Mouse (Mus musculus): ENCODE data around the gene Vwa1. TPM values are rescaled to one million over a fixed set of nuclear protein-coding genes. Genes with fewer than 3 reads are reported as not detected.
A peak's percentile ranks its signal among the peaks of the same experiment; 100 is the strongest.

Gene Vwa1
- 12.2 and 12.9 TPM in 2 replicates for polyA plus RNA-seq (2016; fragmentation: Nextera tagmentation; extraction: Ambion mirVana)

- WGBS: 3% methylated on average over 35 of the region's 35 CpGs
- peak; percentile 60 for ATAC-seq (ENCODE audit: low FRiP score)
- Histone ChIP-seq H3K9ac (peak within 1 kb of the TSS; percentile 41), H3K27me3 (peaks cover 54% of the 10 kb centered on the region), H3K4me3 (peak within 1 kb of the TSS; percentile 35), H3K4me2 (replicated peaks) (peak within 1 kb of the TSS; percentile 64), H3K4me1 (peaks cover 35% of the 10 kb centered on the region), H3K9me3 (replicated peaks) (no peaks in the 10 kb centered on the region), H3K27ac (no peak within 1 kb of the TSS), H3K36me3 (no peaks in the 10 kb centered on the region)
Observed at GRCm38 (mm10) chr4:155774280-155774754, at the start of gene Vwa1. Vwa1 (minus strand) TSS chr4:155774698.

- H3K9ac ChIP-seq: no peak overlapping the region
- H3K4me3 ChIP-seq: no peak overlapping the region
- no peaks in the 10 kb centered on the region for H3K4me1 ChIP-seq
- H3K9me3 ChIP-seq (replicated peaks): no peaks in the 10 kb centered on the region
- no peaks in the 10 kb centered on the region for H3K27me3 ChIP-seq
- no peak overlapping the region for H3K4me2 ChIP-seq (replicated peaks)
- 96% methylated on average over 16 of the region's 16 CpGs for WGBS
- H3K27ac ChIP-seq: no peak overlapping the region
- H3K36me3 ChIP-seq: peaks cover 79% of the 10 kb centered on the region
- no peak for ATAC-seq (ENCODE audit: low FRiP score)
Observed at GRCm38 (mm10) chr4:155823443-155823842, 48.9 kb upstream of the Vwa1 start.

GRCm38 (mm10) chr4:155821025-155821424 lies 46.5 kb upstream of the Vwa1 start:
- peaks cover 87% of the 10 kb centered on the region for H3K36me3 ChIP-seq
- WGBS: 80% methylated on average over 7 of the region's 7 CpGs

GRCm38 (mm10) chr4:155817533-155817932 lies 43.0 kb upstream of the Vwa1 start:
- WGBS: 85% methylated on average over 4 of the region's 4 CpGs
- H3K36me3 ChIP-seq: peaks cover 83% of the 10 kb centered on the region
- no peaks in the 10 kb centered on the region for H3K9me3 ChIP-seq (replicated peaks)

More at GRCm38 (mm10) chr4:155821025-155821424, 46.5 kb upstream of the Vwa1 start:
- Histone ChIP-seq H3K4me1 (no peaks in the 10 kb centered on the region), H3K9ac (no peak overlapping the region), H3K9me3 (replicated peaks) (no peaks in the 10 kb centered on the region), H3K27me3 (no peaks in the 10 kb centered on the region), H3K4me3 (no peak overlapping the region), H3K27ac (no peak overlapping the region), H3K4me2 (replicated peaks) (no peak overlapping the region)
- ATAC-seq (ENCODE audit: low FRiP score): no peak

GRCm38 (mm10) chr4:155812665-155813181 lies 38.2 kb upstream of the Vwa1 start:
- ATAC-seq (ENCODE audit: low FRiP score): peak; percentile 53
- Histone ChIP-seq H3K4me3 (peak overlapping the region; percentile 92), H3K4me1 (peaks cover 25% of the 10 kb centered on the region), H3K9ac (peak overlapping the region; percentile 98), H3K36me3 (peaks cover 72% of the 10 kb centered on the region), H3K9me3 (replicated peaks) (no peaks in the 10 kb centered on the region), H3K4me2 (replicated peaks) (peak overlapping the region; percentile 82), H3K27ac (peak overlapping the region; percentile 85), H3K27me3 (no peaks in the 10 kb centered on the region)
- 0% methylated on average over 49 of the region's 49 CpGs for WGBS

More at GRCm38 (mm10) chr4:155817533-155817932, 43.0 kb upstream of the Vwa1 start:
- no peak for ATAC-seq (ENCODE audit: low FRiP score)
- H3K4me1 ChIP-seq: peaks cover 16% of the 10 kb centered on the region
- H3K27me3 ChIP-seq: no peaks in the 10 kb centered on the region
- no peak overlapping the region for H3K9ac ChIP-seq
- no peak overlapping the region for H3K4me2 ChIP-seq (replicated peaks)
- H3K27ac ChIP-seq: no peak overlapping the region
- H3K4me3 ChIP-seq: no peak overlapping the region

- Histone ChIP-seq H3K36me3 (peaks cover 72% of the 10 kb centered on the region), H3K9me3 (replicated peaks) (no peaks in the 10 kb centered on the region), H3K4me2 (replicated peaks) (peak within 1 kb of the TSS; percentile 82), H3K27ac (peak within 1 kb of the TSS; percentile 88), H3K9ac (peak within 1 kb of the TSS; percentile 98), H3K4me3 (peak within 1 kb of the TSS; percentile 92), H3K27me3 (no peaks in the 10 kb centered on the region), H3K4me1 (peaks cover 25% of the 10 kb centered on the region)
- ATAC-seq (ENCODE audit: low FRiP score): peak; percentile 99
- WGBS: under 1% methylated on average over 41 of the region's 60 CpGs
Observed at GRCm38 (mm10) chr4:155811929-155812664, 37.6 kb upstream of the Vwa1 start, which contains the start of gene Ccnl2. Ccnl2 (plus strand) TSS chr4:155812489.

- H3K9me3 ChIP-seq (replicated peaks): no peaks in the 10 kb centered on the region
- H3K36me3 ChIP-seq: peaks cover 46% of the 10 kb centered on the region
- H3K27ac ChIP-seq: no peak overlapping the region
- no peak for ATAC-seq (ENCODE audit: low FRiP score)
- no peak overlapping the region for H3K4me3 ChIP-seq
- no peak overlapping the region for H3K4me2 ChIP-seq (replicated peaks)
- H3K27me3 ChIP-seq: no peaks in the 10 kb centered on the region
- H3K4me1 ChIP-seq: peaks cover 24% of the 10 kb centered on the region
- H3K9ac ChIP-seq: no peak overlapping the region
- 87% methylated on average over 3 of the region's 3 CpGs for WGBS
Observed at GRCm38 (mm10) chr4:155807841-155808240, 33.3 kb upstream of the Vwa1 start.

- under 1% methylated on average over 58 of the region's 58 CpGs for WGBS
- H3K36me3 ChIP-seq: peaks cover 19% of the 10 kb centered on the region
- H3K9me3 ChIP-seq (replicated peaks): no peaks in the 10 kb centered on the region
- H3K27ac ChIP-seq: peak overlapping the region; percentile 73
- peak overlapping the region; percentile 89 for H3K9ac ChIP-seq
- ATAC-seq (ENCODE audit: low FRiP score): peak; percentile 96
- H3K27me3 ChIP-seq: no peaks in the 10 kb centered on the region
- H3K4me3 ChIP-seq: peak overlapping the region; percentile 94
- peak overlapping the region; percentile 65 for H3K4me2 ChIP-seq (replicated peaks)
- peaks cover 17% of the 10 kb centered on the region for H3K4me1 ChIP-seq
Observed at GRCm38 (mm10) chr4:155803340-155804041, 29.0 kb upstream of the Vwa1 start.

- WGBS: 10% methylated on average over 12 of the region's 12 CpGs
- ATAC-seq (ENCODE audit: low FRiP score): peak; percentile 31; the same call in 1 of the 2 replicates
- peak within 1 kb of the TSS; percentile 73 for H3K27ac ChIP-seq
- H3K36me3 ChIP-seq: peaks cover 12% of the 10 kb centered on the region
- H3K9ac ChIP-seq: peak within 1 kb of the TSS; percentile 89
- H3K4me1 ChIP-seq: peaks cover 17% of the 10 kb centered on the region
- H3K4me2 ChIP-seq (replicated peaks): peak within 1 kb of the TSS; percentile 65
- no peaks in the 10 kb centered on the region for H3K27me3 ChIP-seq
- no peaks in the 10 kb centered on the region for H3K9me3 ChIP-seq (replicated peaks)
- peak within 1 kb of the TSS; percentile 94 for H3K4me3 ChIP-seq
Observed at GRCm38 (mm10) chr4:155802741-155803339, 28.3 kb upstream of the Vwa1 start, which contains the start of gene Mrpl20. Mrpl20 (plus strand) TSS chr4:155802878.

- Histone ChIP-seq H3K27ac (no peak overlapping the region), H3K4me3 (no peak overlapping the region), H3K9me3 (replicated peaks) (no peaks in the 10 kb centered on the region), H3K9ac (no peak overlapping the region), H3K27me3 (no peaks in the 10 kb centered on the region), H3K4me1 (peaks cover 17% of the 10 kb centered on the region), H3K4me2 (replicated peaks) (no peak overlapping the region), H3K36me3 (peaks cover 6% of the 10 kb centered on the region; the same call in 1 of the 2 replicates)
- no peak for ATAC-seq (ENCODE audit: low FRiP score)
- WGBS: 100% methylated on average over 1 of the region's 1 CpGs
Observed at GRCm38 (mm10) chr4:155802075-155802474, 27.6 kb upstream of the Vwa1 start.

GRCm38 (mm10) chr4:155793730-155794129 lies 19.2 kb upstream of the Vwa1 start:
- no peak overlapping the region for H3K4me2 ChIP-seq (replicated peaks)
- ATAC-seq (ENCODE audit: low FRiP score): no peak
- no peaks in the 10 kb centered on the region for H3K4me1 ChIP-seq
- peaks cover 7% of the 10 kb centered on the region; the same call in 1 of the 2 replicates for H3K27me3 ChIP-seq
- H3K27ac ChIP-seq: no peak overlapping the region
- no peak overlapping the region for H3K4me3 ChIP-seq
- WGBS: 79% methylated on average over 2 of the region's 2 CpGs
- H3K36me3 ChIP-seq: no peaks in the 10 kb centered on the region
- no peaks in the 10 kb centered on the region for H3K9me3 ChIP-seq (replicated peaks)
- no peak overlapping the region for H3K9ac ChIP-seq
